Mouse (Mus musculus): Measurements from ENCODE around the gene Eed. TPM values are rescaled to one million over a fixed set of nuclear protein-coding genes. Genes with fewer than 3 reads are reported as not detected.

Eed gene
- 16.2 and 24.8 TPM in 2 replicates for polyA plus RNA-seq (2012; rRNA removed)

DNA sequence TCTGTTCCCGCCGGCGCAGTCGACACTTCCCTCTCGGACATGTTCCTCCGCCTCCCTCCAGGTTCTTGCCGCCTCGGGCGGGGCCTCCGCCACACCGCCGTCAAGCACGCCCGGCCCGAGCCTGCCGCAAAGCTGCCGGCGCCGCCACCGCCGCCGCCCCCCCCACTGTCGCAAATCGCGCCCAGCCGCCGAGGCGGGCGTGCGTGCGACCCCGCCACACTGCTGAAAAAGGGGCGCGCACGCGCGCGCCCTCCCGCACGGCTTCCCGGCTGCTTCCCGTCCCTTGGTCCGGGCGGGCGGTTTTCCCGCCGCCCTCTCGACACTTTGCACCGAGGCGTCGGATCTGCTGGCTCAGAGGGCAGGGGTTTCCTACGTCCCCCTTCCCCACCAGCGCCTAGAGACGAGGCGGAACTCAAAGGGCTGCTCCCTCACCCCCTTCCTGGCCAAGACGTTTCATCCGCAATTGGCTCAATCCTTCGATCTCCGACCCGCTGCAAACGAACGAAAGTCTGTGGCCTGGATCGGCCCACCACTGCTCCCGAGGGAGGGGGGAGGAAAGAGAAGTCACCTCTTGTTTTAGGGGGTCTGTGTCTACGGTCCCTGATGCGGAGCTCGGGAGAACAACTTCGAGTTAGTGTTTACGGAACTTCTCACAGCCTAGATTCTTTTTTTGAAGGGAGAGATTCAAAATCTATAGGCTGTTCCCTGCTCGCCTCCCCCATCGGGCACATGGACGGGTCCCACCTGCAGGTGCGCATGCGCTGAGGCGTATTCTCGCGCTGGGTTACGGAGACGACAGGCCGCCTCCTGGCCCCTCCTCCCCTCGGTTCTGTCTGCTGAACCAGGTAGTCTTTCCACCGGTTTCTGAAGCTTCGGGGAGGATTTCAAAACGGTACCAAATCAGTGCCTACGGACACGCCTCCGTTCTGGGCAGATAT lies at the start of gene Eed:
TSS of gene Eed (minus strand) at position 499 of the 938 bp plus-strand sequence.

DNA sequence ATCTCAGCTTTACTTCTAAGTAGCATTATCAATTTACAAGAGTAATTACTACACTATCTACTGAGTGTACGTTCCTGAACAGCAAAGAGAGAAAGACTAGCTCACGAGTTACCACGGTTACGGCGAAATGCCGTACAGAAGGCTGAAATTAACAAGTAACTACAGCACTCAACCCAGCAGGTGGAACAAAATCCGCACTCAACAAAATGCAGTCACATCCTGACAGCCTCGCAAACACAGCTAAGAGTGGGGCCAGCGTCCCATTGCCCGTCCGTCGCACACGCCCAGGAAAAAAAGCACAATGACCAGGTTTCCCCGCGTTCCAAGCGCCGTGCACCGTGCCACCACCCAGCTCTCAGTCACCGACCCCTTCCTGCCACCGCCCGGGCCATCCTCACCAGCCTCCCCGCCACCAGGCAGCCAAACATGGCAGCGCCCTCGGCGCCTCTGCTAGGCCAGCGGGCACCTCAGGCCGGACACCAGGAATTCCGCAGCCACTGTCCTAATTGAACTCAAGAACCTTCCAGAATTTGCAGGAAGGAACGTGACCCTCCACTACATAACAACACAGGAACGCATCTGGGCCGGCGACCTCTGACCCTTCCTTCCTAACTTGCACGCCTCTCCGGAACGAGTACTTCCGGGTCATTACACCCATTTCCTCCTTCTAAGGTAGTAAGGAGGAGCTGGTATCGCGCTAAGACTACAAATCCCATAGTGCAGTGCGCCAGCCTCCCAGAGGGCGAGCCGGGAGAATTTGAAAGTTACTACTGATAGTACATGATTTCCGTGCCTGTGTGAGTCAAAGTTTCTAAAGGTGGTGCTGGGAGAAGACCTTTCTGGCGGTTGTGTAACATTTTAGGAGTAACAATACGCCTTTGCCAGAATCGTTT lies 40.0 kb downstream of the Eed start, which contains the start of gene Hikeshi:
TSS of gene Hikeshi (minus strand) at position 634 of the 893 bp plus-strand sequence.

Other genes starting within 250 kb of the Eed start
- not detected in 2 replicates for gene Ccdc81, start 77.4 kb downstream of the Eed start, polyA plus RNA-seq (2012; rRNA removed)
- 30.6 and 33.3 TPM in 2 replicates for gene Hikeshi, start 39.8 kb downstream of the Eed start, polyA plus RNA-seq (2012; rRNA removed)
- 36.2 and 43.5 TPM in 2 replicates for gene Picalm, start 149.2 kb upstream of the Eed start, polyA plus RNA-seq (2012; rRNA removed)

All from colon, adult 2 months (tissue).